Mouse (Mus musculus) intestine, postnatal 0 days (tissue): Measurements from ENCODE around the gene Midn. TPM values are rescaled to one million over a fixed set of nuclear protein-coding genes. Genes with fewer than 3 reads are reported as not detected.

Experiments used
- ATAC-seq: fragments of 200-750 bp; cut with Nextera tagmentation; 2 replicates; pipeline ENCODE4 v1.8.0; 2017; ENCODE audit warnings: mild to moderate bottlenecking, moderate TSS enrichment, moderate library complexity
- H3K27ac ChIP-seq: fragments of 300-500 bp; sonication (generic); 2 replicates; pipeline ENCODE4 v1.5.1; 2014; ENCODE audit warnings: mild to moderate bottlenecking, low read depth, low read length, moderate library complexity
- H3K27me3 ChIP-seq: fragments of 300-500 bp; sonication (generic); replicated peaks from 2 replicates; pipeline ENCODE4 v1.6.1; 2014; ENCODE audit warnings: low read length, mixed read lengths; ENCODE audit not compliant: control insufficient read depth, insufficient read depth
- H3K36me3 ChIP-seq: fragments of 300-500 bp; sonication (generic); 2 replicates; pipeline ENCODE4 v1.6.1; 2014; ENCODE audit warnings: mild to moderate bottlenecking, moderate library complexity; ENCODE audit not compliant: control insufficient read depth, insufficient read depth
- H3K4me1 ChIP-seq: fragments of 300-500 bp; sonication (generic); replicated peaks from 2 replicates; pipeline ENCODE4 v1.6.1; 2014; ENCODE audit warnings: antibody characterized with exemption, low read length, mixed read lengths; ENCODE audit not compliant: control insufficient read depth, insufficient read depth
- H3K4me2 ChIP-seq: fragments of 300-500 bp; sonication (generic); replicated peaks from 2 replicates; pipeline ENCODE4 v1.6.1; 2014; ENCODE audit warnings: low read depth, mild to moderate bottlenecking, moderate library complexity
- H3K4me3 ChIP-seq: fragments of 300-500 bp; sonication (generic); 2 replicates; pipeline ENCODE4 v1.5.1; 2014; ENCODE audit warnings: low read depth, low read length
- H3K9ac ChIP-seq: fragments of 300-500 bp; sonication (generic); 2 replicates; pipeline ENCODE4 v1.6.1; 2014; ENCODE audit warnings: mild to moderate bottlenecking, low read depth, low read length
- H3K9me3 ChIP-seq: fragments of 300-500 bp; sonication (generic); 2 replicates; pipeline ENCODE4 v1.6.1; 2016; ENCODE audit warnings: mixed run types; ENCODE audit not compliant: control insufficient read depth
- CTCF ChIP-seq: sonication (generic); IDR thresholded peaks from 2 replicates; pipeline ENCODE4 v1.5.1; 2016; ENCODE audit warnings: low read depth, mild to moderate bottlenecking, control low read depth, antibody characterized with exemption, moderate library complexity
- WGBS: fragments of 180-500 bp; shearing (Covaris S2); extraction: QIAGEN DNeasy Blood & Tissue Kit; methylation state at CpG from one replicate; pipeline ENCODE4 v1.1.7; 2014; 5-methylcytosine and 5-hydroxymethylcytosine counted together
- polyA plus RNA-seq: library from polyadenylated mRNA; unstranded; fragments of >200 nt; fragmentation: Nextera tagmentation; extraction: Ambion mirVana; gene quantifications from 2 replicates; pipeline ENCODE4 v1.2.1, GENCODE M21; 2015

Gene Midn
- polyA plus RNA-seq, 1 experiment from 2014 or later: 19.5 TPM

GRCm38 (mm10) chr10:80167460-80168037, 19.5 kb downstream of the Midn start:
- WGBS: under 1% methylated on average over 51 of the region's 55 CpGs
- H3K27me3 ChIP-seq: no peaks in the 10 kb centered on the region
- ATAC-seq: peak; percentile 86
- peaks cover 31% of the 10 kb centered on the region for H3K36me3 ChIP-seq
- TF ChIP-seq CTCF: no peak
- peak overlapping the region; percentile 81 for H3K4me3 ChIP-seq
- H3K27ac ChIP-seq: peak overlapping the region; percentile 100
- peak overlapping the region; percentile 67 for H3K4me2 ChIP-seq
- H3K9me3 ChIP-seq: no peaks in the 10 kb centered on the region
- peak overlapping the region; percentile 99 for H3K9ac ChIP-seq
- H3K4me1 ChIP-seq: peaks cover 12% of the 10 kb centered on the region; the same call in 1 of the 2 replicates

DNA sequence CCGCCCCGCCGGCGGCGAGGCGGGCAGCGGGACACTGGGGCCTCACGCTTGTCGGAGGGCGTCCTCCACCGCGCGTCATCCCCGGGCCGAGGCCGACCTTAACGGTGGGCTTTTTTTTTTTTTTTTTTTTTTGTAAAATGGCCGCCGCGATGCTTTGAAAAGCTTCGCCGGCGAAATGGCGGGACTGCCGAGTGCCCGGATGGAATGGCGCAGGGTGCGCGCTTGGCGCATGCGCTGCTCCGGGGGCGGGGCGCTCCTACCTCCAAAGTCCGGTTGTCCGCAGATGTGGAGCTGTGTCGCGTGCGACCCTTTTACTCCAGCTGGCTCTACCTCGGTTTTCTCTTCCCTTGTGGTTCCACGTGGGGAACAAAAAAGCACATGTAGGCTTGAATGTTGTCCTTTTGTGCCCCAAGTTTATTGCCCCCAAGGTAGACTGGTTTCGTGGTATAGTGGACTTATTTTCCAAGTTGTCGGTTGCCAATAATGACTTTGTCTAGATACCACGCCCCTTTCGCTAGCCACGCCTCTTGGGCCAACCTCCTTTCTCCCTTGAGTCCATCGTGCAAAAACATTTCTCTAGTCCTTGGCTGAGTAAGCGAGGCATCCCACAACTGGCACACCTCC, 20.1 kb downstream of the Midn start:
- peak overlapping the region; percentile 100 for H3K27ac ChIP-seq
- under 1% methylated on average over 43 of the region's 48 CpGs for WGBS
- ATAC-seq: peak; percentile 58
- H3K4me2 ChIP-seq: peak overlapping the region; percentile 67
- TF ChIP-seq CTCF: no peak
- H3K9me3 ChIP-seq: no peaks in the 10 kb centered on the region
- H3K9ac ChIP-seq: peak overlapping the region; percentile 99
- H3K4me1 ChIP-seq: peaks cover 12% of the 10 kb centered on the region; the same call in 1 of the 2 replicates
- H3K36me3 ChIP-seq: peaks cover 31% of the 10 kb centered on the region
- H3K27me3 ChIP-seq: no peaks in the 10 kb centered on the region
- H3K4me3 ChIP-seq: peak overlapping the region; percentile 81

DNA sequence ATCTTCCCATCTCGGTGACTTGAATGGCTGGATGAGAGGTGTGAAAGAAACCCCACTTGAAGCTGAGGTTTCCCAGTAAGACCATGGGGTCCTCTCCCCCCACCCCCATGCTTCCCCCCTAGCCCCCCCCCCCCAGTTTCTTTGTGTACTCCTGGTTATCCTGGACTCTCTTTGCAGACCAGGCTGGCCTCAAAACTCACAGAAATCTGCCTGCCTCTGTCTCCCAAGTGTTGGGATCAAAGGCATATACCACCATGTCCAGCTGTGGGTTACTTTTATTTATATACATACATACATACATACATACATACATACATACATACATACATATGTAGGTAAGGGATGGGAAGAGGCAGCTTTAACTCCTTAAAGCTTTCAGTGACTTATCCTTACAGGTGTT, 21.0 kb downstream of the Midn start:
- TF ChIP-seq CTCF: no peak
- Histone ChIP-seq H3K27ac (no peak overlapping the region), H3K9ac (peak overlapping the region; percentile 99; the same call in 1 of the 2 replicates), H3K27me3 (no peaks in the 10 kb centered on the region), H3K4me2 (peak overlapping the region; percentile 67), H3K9me3 (no peaks in the 10 kb centered on the region), H3K36me3 (peaks cover 33% of the 10 kb centered on the region), H3K4me1 (peaks cover 9% of the 10 kb centered on the region; the same call in 1 of the 2 replicates), H3K4me3 (peak overlapping the region; percentile 81; the same call in 1 of the 2 replicates)
- no peak for ATAC-seq
- WGBS: 65% methylated on average over 1 of the region's 1 CpGs

- Histone ChIP-seq H3K27ac (no peak overlapping the region), H3K9me3 (no peaks in the 10 kb centered on the region), H3K4me1 (peaks cover 8% of the 10 kb centered on the region; the same call in 1 of the 2 replicates), H3K9ac (no peak overlapping the region), H3K4me2 (no peak overlapping the region), H3K36me3 (peaks cover 34% of the 10 kb centered on the region), H3K4me3 (no peak overlapping the region), H3K27me3 (no peaks in the 10 kb centered on the region)
- TF ChIP-seq CTCF: no peak
- no peak for ATAC-seq
- 93% methylated on average over 7 of the region's 7 CpGs for WGBS
Observed at GRCm38 (mm10) chr10:80169651-80170050, 21.6 kb downstream of the Midn start.

DNA sequence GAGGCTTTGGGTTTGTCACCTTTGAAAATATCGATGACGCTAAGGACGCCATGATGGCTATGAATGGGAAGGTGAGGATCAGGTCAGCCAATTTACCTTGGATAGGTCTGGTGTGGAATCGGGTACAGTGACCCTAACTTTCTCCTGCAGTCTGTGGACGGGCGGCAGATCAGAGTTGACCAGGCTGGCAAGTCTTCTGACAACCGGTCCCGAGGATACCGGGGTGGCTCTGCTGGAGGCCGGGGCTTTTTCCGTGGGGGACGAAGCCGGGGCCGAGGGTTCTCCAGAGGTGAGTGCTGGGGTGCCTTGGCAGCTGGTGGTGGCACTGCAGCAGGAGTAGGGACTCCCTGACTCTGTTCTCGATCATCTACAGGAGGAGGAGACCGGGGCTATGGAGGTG, 22.0 kb downstream of the Midn start:
- Histone ChIP-seq H3K4me2 (no peak overlapping the region), H3K9ac (no peak overlapping the region), H3K27ac (no peak overlapping the region), H3K4me1 (peaks cover 8% of the 10 kb centered on the region; the same call in 1 of the 2 replicates), H3K27me3 (no peaks in the 10 kb centered on the region), H3K9me3 (no peaks in the 10 kb centered on the region), H3K36me3 (peaks cover 34% of the 10 kb centered on the region), H3K4me3 (no peak overlapping the region)
- TF ChIP-seq CTCF: no peak
- 95% methylated on average over 16 of the region's 16 CpGs for WGBS
- no peak for ATAC-seq

DNA sequence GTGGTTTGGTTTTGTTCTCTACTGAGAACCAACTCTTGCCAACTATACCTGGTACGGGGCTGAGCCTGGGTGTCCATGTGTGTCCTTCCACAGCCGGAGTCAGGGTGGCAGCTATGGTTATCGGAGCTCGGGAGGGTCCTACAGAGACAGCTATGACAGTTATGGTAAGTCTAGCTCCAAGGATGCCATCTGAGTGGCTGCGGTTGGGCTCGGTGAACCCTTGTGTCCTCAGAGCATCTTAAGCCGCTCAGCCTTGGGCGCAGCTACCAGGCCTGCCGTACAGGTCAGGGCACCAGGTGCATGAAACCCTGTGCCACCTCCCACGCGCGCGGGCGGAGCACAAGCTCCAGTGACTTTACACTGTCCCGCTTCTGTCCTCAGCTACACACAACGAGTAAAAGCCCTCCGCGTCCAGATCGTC, 22.5 kb downstream of the Midn start:
- Histone ChIP-seq H3K27me3 (no peaks in the 10 kb centered on the region), H3K4me1 (peaks cover 3% of the 10 kb centered on the region; the same call in 1 of the 2 replicates), H3K4me2 (no peak overlapping the region), H3K9ac (no peak overlapping the region), H3K36me3 (peaks cover 34% of the 10 kb centered on the region), H3K9me3 (no peaks in the 10 kb centered on the region), H3K4me3 (no peak overlapping the region), H3K27ac (no peak overlapping the region)
- no peak for TF ChIP-seq CTCF
- WGBS: 93% methylated on average over 19 of the region's 19 CpGs
- ATAC-seq: no peak
